Mouse (Mus musculus): ENCODE measurements around the gene Qser1.
A peak's percentile ranks its signal among the peaks of the same experiment; 100 is the strongest.

Gene Qser1

DNA sequence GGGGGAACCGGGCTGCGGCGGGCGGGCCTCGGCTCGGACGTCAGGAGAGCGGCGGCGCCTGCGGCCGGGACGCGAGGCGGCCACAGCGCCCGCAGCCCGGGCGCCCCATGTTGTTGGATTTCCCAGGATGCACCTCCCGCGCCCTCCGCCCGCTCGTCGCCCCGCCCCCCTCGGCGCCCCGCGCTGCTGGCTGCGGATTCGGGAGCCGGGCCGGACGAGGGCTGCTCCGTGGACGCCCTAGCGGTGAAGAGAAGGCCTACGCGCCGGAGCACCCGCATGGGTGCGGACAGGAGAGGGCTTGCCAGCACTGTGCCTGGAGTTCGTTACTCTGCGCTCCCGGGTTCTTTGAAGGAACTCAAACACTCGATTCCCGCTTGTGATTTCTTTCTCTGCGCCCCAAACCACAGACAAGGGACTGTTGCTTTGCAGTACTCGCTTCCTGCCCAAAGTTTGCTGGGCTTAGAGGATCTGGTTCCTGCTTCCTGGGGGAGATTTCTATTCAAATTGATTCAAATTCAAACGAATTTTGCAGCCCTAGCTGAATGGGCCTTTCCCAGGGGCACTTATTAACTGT, 393 bp upstream of the Qser1 start:
- DNase-seq, result peak; percentile 89

DNA sequence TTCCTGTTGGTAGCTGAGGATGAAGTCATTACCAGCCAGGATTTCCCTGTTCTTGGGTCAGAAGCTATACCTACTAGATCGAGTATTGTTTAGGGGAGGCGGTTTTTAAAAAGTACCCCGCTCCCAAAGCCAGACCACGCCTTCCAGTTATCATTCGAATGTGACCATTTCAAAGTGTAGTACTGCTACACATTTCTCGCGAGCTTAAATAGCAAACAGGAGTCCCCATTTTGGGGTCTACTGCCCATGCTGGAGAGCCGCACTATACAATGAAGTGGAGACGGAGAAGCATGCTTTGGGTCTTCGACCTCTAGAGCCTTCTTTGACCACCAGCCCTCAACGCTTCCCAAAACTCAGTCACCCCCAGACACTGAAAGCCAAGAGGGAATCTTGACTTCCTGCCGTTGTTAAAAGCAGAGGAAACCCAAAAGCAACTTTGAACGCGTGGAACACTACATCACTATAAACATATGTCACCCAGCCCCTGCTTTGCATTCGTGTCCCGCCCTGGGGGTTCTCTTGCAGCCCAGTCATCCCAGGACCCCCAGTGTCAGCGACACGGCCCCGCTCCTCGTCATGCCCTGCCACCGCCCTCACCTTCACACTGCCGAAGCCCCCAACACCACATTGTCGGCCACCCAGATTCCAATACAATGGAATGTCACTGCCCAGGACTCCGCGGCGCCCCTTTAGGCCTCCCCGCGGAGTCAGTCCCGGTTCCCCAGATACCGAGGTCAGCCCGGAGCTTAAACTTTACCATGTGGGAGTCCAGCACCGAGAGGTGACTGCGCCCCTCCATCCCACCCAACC, 794 bp downstream of the Qser1 start:
- peak; percentile 53 to 54 for DNase-seq

DNA sequence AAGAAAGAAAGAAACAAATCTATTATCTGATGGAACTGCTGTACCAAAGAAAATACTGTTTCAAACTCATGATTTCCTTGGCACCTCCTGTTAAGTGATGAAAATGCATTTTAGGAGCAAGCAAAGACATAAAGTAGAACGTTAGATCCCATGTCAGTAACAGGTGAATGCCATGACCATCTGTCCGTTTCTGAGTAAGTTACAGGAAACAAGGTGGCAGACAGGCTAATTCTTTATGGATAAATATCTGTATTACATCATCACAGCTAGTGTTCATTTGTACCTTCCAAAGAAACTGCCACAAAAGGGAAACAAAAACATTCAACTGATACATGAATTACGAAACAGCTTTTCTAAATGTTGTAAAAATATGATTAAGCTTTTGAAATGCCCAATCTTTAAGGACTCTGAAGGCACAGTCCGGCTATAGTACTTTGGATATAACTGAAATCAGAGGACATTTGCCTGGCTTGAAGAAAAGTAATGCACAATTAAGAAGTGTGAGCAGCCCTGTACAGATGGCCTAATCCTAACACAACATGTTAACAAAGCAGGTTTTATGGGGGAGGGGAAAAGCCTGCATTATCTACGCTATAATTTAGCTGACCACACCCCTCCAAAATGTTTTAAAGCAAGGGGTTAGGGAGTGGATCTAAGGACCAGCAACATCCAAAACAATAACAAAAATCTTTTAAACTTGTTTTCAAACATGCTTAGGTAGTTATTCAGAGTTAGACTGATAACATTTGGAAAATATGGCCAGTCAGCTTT, 2.2 kb downstream of the Qser1 start:
- DNase-seq, result no peak

GRCm38 (mm10) chr2:104805435-104805834, 11.1 kb downstream of the Qser1 start:
- DNase-seq, result peak in 1 of 2 experiments; percentile 8

DNA sequence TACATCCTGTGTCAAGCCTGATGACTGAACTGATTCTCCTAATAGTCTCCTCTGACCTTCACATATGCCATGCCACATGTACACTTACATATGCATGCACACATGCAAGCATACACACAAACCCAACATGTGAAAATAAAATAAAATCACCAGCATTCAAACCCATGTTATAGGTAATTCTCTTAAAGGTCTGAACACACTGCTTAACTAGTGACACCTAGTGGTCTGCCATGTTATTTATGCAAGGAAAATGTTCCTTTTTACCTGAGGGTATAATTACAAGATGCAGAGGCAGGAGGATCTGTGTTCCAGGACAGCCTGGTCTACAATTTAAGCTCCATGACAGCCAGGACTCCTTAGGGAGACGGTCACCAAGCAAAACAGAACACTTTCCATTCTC, 41.8 kb downstream of the Qser1 start:
- DNase-seq, result peak; percentile 7 to 12

DNA sequence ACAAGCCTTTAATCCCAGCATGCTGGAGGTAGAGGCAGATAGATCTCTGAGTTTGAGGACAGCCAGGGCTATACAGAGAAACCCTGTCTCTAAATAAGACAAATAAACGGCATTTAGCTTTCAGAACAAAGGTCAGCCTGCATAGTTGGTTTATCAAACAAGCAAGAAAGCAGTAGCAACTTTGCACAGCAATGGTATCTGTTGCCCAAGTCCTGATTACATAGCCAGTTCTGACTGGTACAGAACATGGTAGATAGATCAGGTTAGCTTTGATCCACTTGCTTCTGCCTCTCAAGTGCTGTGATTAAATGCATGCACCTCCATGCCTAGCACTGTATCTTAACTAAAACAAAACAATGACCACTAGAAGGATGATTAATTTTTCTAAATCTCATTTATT, 47.9 kb downstream of the Qser1 start:
- no peak for DNase-seq

- DNase-seq, result no peak
Observed at GRCm38 (mm10) chr2:104764018-104764417, 52.5 kb downstream of the Qser1 start.

- DNase-seq, result no peak
Observed at GRCm38 (mm10) chr2:104763134-104763703, 53.3 kb downstream of the Qser1 start.

DNA sequence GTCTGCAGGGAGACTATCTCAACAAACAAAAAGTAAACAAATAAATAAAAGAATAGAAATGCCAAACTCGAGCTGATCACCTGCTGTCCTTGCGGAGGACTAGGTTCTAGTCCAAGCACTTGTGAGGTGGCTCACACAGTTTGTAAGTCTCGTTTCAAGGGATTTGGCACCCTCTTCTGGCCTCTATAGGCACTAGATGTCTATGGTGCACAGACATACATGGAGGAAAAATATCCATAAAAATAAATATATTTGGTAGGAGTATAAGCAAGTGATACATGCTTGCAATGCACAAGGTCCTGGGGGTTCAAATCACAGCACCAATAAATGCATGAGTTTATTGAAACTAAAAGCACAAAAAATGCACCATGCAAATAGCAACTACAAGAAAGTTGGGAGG, 65.9 kb downstream of the Qser1 start:
- DNase-seq, result peak; percentile 28 to 40

- DNase-seq, result no peak
Observed at GRCm38 (mm10) chr2:104748652-104749183, 67.8 kb downstream of the Qser1 start.

DNA sequence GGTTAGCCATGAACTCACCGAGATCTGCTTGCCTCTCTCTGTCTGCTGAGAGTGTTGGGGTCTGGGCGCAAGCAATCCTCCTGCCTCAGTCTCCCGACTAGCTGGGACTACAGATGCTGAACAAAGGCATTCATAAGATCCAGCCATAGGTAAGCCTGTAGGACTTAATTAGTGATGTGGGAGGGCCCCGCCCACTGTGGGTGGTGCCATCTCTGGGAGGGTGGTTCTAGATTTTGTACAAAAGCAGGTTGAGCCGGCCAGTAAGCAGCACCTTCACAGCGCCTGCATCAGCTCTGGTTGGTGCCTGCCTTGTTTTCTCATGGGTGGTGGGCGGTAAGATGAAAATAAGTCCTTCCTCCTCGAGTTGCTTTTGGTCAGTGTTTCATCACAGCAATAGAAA, 70.3 kb downstream of the Qser1 start:
- DNase-seq, result no peak

- DNase-seq, result no peak
Observed at GRCm38 (mm10) chr2:104743971-104744370, 72.6 kb downstream of the Qser1 start.

- DNase-seq, result no peak
Observed at GRCm38 (mm10) chr2:104743160-104743559, 73.4 kb downstream of the Qser1 start.

DNA sequence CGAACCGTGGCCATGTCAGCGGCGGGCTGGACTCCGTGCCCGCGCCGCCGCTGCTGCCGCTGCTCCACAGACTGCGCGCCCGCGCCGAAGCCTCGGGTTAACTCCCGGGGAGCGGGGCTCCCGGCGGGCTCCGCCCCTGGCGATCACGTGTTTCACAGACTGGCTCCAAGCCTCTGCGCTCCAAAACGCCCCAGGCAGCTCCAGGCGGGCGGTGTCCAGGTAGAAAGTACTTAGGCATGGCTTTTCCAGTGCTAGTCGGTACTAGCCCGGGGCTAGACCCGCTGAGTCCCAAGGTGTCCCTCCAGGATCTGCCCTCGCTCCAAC, 73.9 kb downstream of the Qser1 start, which contains the start of gene Depdc7:
Gene Depdc7 (minus strand): TSS at position 138 of the 324 bp plus-strand sequence.
- DNase-seq, result peak; percentile 88

DNA sequence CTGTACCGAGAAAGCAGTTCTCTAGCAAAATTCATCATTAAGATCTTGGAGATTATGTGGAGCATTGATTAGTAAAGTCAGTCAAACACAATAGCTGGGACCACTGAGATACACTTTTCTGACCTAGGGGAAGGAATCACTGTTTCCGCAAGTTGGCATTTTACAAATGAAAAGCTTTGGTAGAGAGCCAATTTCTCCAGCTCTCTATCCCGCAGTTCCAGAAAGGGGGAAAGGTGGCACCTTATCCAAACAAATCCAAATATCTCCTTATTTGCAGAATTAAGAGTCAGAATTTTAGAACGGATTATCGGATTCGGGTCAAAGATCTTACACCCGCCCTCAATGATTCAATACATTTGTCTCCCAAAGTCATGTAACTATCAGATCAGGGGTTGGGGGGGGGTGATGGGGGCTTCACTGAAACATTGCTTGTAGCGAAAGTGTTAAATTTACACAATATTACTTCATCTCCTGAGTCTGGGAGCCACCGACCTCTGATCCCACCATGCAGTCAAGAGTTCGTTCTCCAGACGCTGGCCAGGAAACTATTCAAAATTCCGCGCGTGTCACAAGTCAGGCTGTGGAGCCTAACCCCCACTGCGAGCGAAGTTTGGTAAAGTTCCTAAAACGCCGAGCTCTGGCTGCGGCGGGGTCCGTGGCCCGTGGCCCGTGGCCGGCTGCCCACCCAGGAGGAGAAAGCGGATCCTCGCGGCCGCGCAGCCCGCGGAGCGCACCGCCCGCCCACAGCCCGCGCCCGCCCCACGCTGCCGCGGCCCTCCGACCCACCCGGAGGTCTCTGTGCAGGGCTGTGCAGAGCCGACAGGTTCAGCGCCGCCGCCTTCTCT, 74.4 kb downstream of the Qser1 start:
- DNase-seq, result no peak

- DNase-seq, result no peak
Observed at GRCm38 (mm10) chr2:104741015-104741758, 75.4 kb downstream of the Qser1 start.

- DNase-seq, result no peak
Observed at GRCm38 (mm10) chr2:104740248-104740949, 76.2 kb downstream of the Qser1 start.

DNA sequence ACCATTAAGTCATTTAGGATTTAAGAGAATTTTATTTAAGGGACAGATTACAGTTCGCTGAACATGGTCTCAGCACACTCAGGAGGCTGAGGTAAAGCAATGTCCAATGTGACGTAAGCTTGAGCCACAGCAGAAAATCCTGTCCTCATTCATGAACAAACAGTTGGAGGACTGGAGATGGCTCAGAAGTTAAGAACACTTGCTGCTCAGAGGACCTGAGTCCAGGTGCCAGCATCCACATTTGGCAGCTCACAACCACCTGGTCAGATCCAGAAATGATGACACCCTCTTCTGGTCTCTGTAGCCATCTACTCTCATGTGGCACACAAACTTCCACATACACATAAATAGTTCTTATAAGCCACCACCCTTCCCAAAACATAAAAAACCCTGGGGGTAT, 76.9 kb downstream of the Qser1 start:
- DNase-seq, result no peak

DNA sequence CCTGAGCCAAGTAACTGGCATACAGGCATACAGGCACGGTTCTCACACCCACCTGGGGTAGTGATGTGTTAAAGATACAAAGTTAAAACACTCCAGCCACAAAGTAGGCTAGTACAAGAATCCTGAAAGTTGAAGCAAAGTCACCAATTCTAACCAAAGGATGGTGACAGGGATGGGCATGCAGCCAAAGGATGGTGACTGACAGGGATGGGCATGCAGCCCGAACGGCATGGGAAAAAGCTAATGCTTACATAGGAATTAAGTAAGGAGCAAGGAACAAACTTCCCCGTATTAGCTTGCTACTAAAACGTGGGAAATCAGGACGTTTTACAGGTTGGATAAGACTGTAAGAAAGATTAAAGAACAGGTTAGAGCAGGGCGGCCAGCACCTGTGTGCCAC, 80.3 kb downstream of the Qser1 start:
- DNase-seq, result no peak

DNA sequence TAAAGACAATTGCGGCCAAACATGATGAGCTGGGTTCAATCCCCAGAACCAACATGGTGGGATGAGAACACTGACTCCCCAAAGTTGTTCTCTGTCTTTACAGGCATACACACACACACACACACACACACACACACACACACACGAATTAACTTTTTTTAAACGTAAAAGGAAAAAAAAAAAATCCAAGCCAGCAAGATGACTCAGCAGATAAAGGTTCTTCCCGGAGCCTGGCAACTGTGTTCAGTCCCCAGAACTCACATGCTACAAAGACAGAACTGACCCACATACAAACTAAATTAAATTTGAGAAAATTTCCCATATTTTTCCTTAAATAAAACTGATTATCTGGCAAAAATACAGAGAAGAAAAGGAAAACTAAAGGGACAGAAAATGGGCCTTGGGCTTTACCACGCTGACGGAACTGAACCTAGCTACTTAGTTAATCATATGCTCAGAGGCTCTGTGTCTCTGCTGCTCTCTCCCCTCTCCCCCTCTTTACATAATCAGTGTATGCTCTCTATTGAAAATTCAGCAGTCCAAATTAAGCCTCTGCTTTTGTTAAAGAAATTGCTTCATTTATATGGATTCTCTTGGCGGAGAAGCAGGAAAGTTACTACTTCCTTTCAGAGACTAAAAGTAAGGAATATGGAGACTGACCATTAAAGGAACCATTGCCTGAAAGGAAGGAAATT, 83.9 kb downstream of the Qser1 start:
- DNase-seq, result no peak

Data from B cell, adult 2 months (primary cell).